Mouse (Mus musculus): ENCODE results near the gene Lag3. TPM values are rescaled to one million over a fixed set of nuclear protein-coding genes. Genes with fewer than 3 reads are reported as not detected.

Lag3 gene
- polyA plus RNA-seq, 1 experiment from 2014 or later = 1.9 TPM

- no peak for ATAC-seq (ENCODE audit: low FRiP score, low read depth)
- Histone ChIP-seq H3K4me2 (replicated peaks) (no peak within 1 kb of the TSS), H3K27me3 (no peaks in the 10 kb centered on the region), H3K27ac (replicated peaks) (no peak within 1 kb of the TSS), H3K9me3 (no peaks in the 10 kb centered on the region), H3K9ac (replicated peaks) (no peak within 1 kb of the TSS), H3K4me3 (no peak within 1 kb of the TSS), H3K36me3 (no peaks in the 10 kb centered on the region), H3K4me1 (no peaks in the 10 kb centered on the region)
- 92% methylated on average over 9 of the region's 9 CpGs for WGBS
These were observed 23.5 kb downstream of the Lag3 start, which contains the start of gene Cd4 for GRCm38 (mm10) chr6:124887986-124888385. Gene Cd4, minus strand, starts transcription at chr6:124888221.

- no peak overlapping the region for H3K27ac ChIP-seq (replicated peaks)
- H3K36me3 ChIP-seq = no peaks in the 10 kb centered on the region
- H3K4me1 ChIP-seq = no peaks in the 10 kb centered on the region
- H3K27me3 ChIP-seq = no peaks in the 10 kb centered on the region
- H3K9ac ChIP-seq (replicated peaks) = no peak overlapping the region
- 98% methylated on average over 8 of the region's 8 CpGs for WGBS
- no peak overlapping the region for H3K4me3 ChIP-seq
- no peak overlapping the region for H3K4me2 ChIP-seq (replicated peaks)
- ATAC-seq (ENCODE audit: low FRiP score, low read depth) = no peak
- H3K9me3 ChIP-seq = no peaks in the 10 kb centered on the region
These were observed 25.5 kb downstream of the Lag3 start for GRCm38 (mm10) chr6:124885956-124886381.

GRCm38 (mm10) chr6:124884714-124885500, 26.6 kb downstream of the Lag3 start:
- Histone ChIP-seq H3K27ac (replicated peaks) (no peak overlapping the region), H3K27me3 (no peaks in the 10 kb centered on the region), H3K9ac (replicated peaks) (no peak overlapping the region), H3K36me3 (no peaks in the 10 kb centered on the region), H3K9me3 (no peaks in the 10 kb centered on the region), H3K4me1 (no peaks in the 10 kb centered on the region), H3K4me3 (no peak overlapping the region), H3K4me2 (replicated peaks) (no peak overlapping the region)
- no peak for ATAC-seq (ENCODE audit: low FRiP score, low read depth)
- 89% methylated on average over 10 of the region's 10 CpGs for WGBS

GRCm38 (mm10) chr6:124883351-124883750, 28.2 kb downstream of the Lag3 start:
- 65% methylated on average over 10 of the region's 10 CpGs for WGBS
- Histone ChIP-seq H3K9ac (replicated peaks) (no peak overlapping the region), H3K4me1 (no peaks in the 10 kb centered on the region), H3K4me2 (replicated peaks) (no peak overlapping the region), H3K27ac (replicated peaks) (no peak overlapping the region), H3K9me3 (no peaks in the 10 kb centered on the region), H3K36me3 (no peaks in the 10 kb centered on the region), H3K27me3 (no peaks in the 10 kb centered on the region), H3K4me3 (no peak overlapping the region)
- ATAC-seq (ENCODE audit: low FRiP score, low read depth) = no peak

GRCm38 (mm10) chr6:124881821-124882220, 29.7 kb downstream of the Lag3 start:
- H3K4me2 ChIP-seq (replicated peaks) = no peak overlapping the region
- no peak overlapping the region for H3K9ac ChIP-seq (replicated peaks)
- H3K4me1 ChIP-seq = no peaks in the 10 kb centered on the region
- 91% methylated on average over 9 of the region's 9 CpGs for WGBS
- ATAC-seq (ENCODE audit: low FRiP score, low read depth) = no peak
- H3K4me3 ChIP-seq = no peak overlapping the region
- no peak overlapping the region for H3K27ac ChIP-seq (replicated peaks)
- H3K27me3 ChIP-seq = no peaks in the 10 kb centered on the region
- no peaks in the 10 kb centered on the region for H3K9me3 ChIP-seq
- no peaks in the 10 kb centered on the region for H3K36me3 ChIP-seq

GRCm38 (mm10) chr6:124879390-124879789, 32.1 kb downstream of the Lag3 start:
- no peak overlapping the region for H3K27ac ChIP-seq (replicated peaks)
- 64% methylated on average over 6 of the region's 6 CpGs for WGBS
- ATAC-seq (ENCODE audit: low FRiP score, low read depth) = no peak
- no peaks in the 10 kb centered on the region for H3K27me3 ChIP-seq
- H3K9me3 ChIP-seq = no peaks in the 10 kb centered on the region
- no peaks in the 10 kb centered on the region for H3K4me1 ChIP-seq
- no peak overlapping the region for H3K9ac ChIP-seq (replicated peaks)
- H3K4me3 ChIP-seq = no peak overlapping the region
- no peak overlapping the region for H3K4me2 ChIP-seq (replicated peaks)
- no peaks in the 10 kb centered on the region for H3K36me3 ChIP-seq

GRCm38 (mm10) chr6:124874348-124874747, 37.2 kb downstream of the Lag3 start:
- H3K36me3 ChIP-seq = no peaks in the 10 kb centered on the region
- ATAC-seq (ENCODE audit: low FRiP score, low read depth) = no peak
- no peak overlapping the region for H3K4me2 ChIP-seq (replicated peaks)
- H3K9ac ChIP-seq (replicated peaks) = no peak overlapping the region
- WGBS = 63% methylated on average over 2 of the region's 3 CpGs
- H3K9me3 ChIP-seq = no peaks in the 10 kb centered on the region
- no peak overlapping the region for H3K4me3 ChIP-seq
- no peak overlapping the region for H3K27ac ChIP-seq (replicated peaks)
- H3K27me3 ChIP-seq = no peaks in the 10 kb centered on the region
- H3K4me1 ChIP-seq = no peaks in the 10 kb centered on the region

- H3K4me3 ChIP-seq = no peak overlapping the region
- no peak for ATAC-seq (ENCODE audit: low FRiP score, low read depth)
- H3K4me2 ChIP-seq (replicated peaks) = no peak overlapping the region
- peaks cover 10% of the 10 kb centered on the region for H3K27me3 ChIP-seq
- peaks cover 33% of the 10 kb centered on the region for H3K4me1 ChIP-seq
- no peak overlapping the region for H3K27ac ChIP-seq (replicated peaks)
- WGBS = 51% methylated on average over 6 of the region's 7 CpGs
- H3K36me3 ChIP-seq = no peaks in the 10 kb centered on the region
- H3K9me3 ChIP-seq = no peaks in the 10 kb centered on the region
- no peak overlapping the region; the same call in 1 of the 2 replicates for H3K9ac ChIP-seq (replicated peaks)
These were observed 44.9 kb downstream of the Lag3 start for GRCm38 (mm10) chr6:124866560-124866959.

- Histone ChIP-seq H3K36me3 (no peaks in the 10 kb centered on the region), H3K9ac (replicated peaks) (no peak overlapping the region; the same call in 1 of the 2 replicates), H3K9me3 (no peaks in the 10 kb centered on the region), H3K27me3 (peaks cover 14% of the 10 kb centered on the region), H3K27ac (replicated peaks) (no peak overlapping the region; the same call in 1 of the 2 replicates), H3K4me1 (peaks cover 40% of the 10 kb centered on the region), H3K4me3 (no peak overlapping the region), H3K4me2 (replicated peaks) (no peak overlapping the region)
- WGBS = 63% methylated on average over 18 of the region's 18 CpGs
- no peak for ATAC-seq (ENCODE audit: low FRiP score, low read depth)
These were observed 45.6 kb downstream of the Lag3 start for GRCm38 (mm10) chr6:124865766-124866362.

GRCm38 (mm10) chr6:124863658-124864298, 47.7 kb downstream of the Lag3 start, which contains the start of gene Gpr162:
Gene Gpr162, minus strand, starts transcription at chr6:124863983.
- Histone ChIP-seq H3K27me3 (peaks cover 22% of the 10 kb centered on the region), H3K4me2 (replicated peaks) (peak within 1 kb of the TSS; percentile 72), H3K27ac (replicated peaks) (peak within 1 kb of the TSS; percentile 91), H3K4me3 (peak within 1 kb of the TSS; percentile 64), H3K9ac (replicated peaks) (peak within 1 kb of the TSS; percentile 88), H3K36me3 (no peaks in the 10 kb centered on the region), H3K9me3 (no peaks in the 10 kb centered on the region), H3K4me1 (peaks cover 53% of the 10 kb centered on the region)
- peak; percentile 74 for ATAC-seq (ENCODE audit: low FRiP score, low read depth)
- under 1% methylated on average over 40 of the region's 43 CpGs for WGBS

GRCm38 (mm10) chr6:124863125-124863657, 48.3 kb downstream of the Lag3 start:
- Histone ChIP-seq H3K9me3 (no peaks in the 10 kb centered on the region), H3K36me3 (no peaks in the 10 kb centered on the region), H3K27me3 (peaks cover 27% of the 10 kb centered on the region), H3K4me2 (replicated peaks) (peak overlapping the region; percentile 72), H3K4me3 (peak overlapping the region; percentile 64), H3K9ac (replicated peaks) (peak overlapping the region; percentile 88), H3K4me1 (peaks cover 59% of the 10 kb centered on the region), H3K27ac (replicated peaks) (peak overlapping the region; percentile 91)
- WGBS = 2% methylated on average over 7 of the region's 16 CpGs
- ATAC-seq (ENCODE audit: low FRiP score, low read depth) = peak; percentile 35
